Mouse (Mus musculus) midbrain, postnatal 0 days (tissue): ENCODE measurements around the gene Hmga1. TPM values are rescaled to one million over a fixed set of nuclear protein-coding genes. Genes with fewer than 3 reads are reported as not detected.
A peak's percentile ranks its signal among the peaks of the same experiment; 100 is the strongest.

Experiments
- ATAC-seq: fragments of 200-750 bp; cut with Nextera tagmentation; 2 replicates; pipeline ENCODE4 v1.8.0; 2017; ENCODE audit warnings: moderate number of reproducible peaks, mild to moderate bottlenecking, moderate TSS enrichment, moderate library complexity; ENCODE audit not compliant: low FRiP score
- DNase-seq: peaks from one replicate; pipeline ENCODE4 v3.0.0-alpha.2; 2015; ENCODE audit warnings: low spot score
- H3K27ac ChIP-seq: fragments of 300-500 bp; sonication (generic); 2 replicates; pipeline ENCODE4 v1.5.1; 2014; ENCODE audit warnings: low read depth, mild to moderate bottlenecking, low read length, mixed read lengths
- H3K27me3 ChIP-seq: fragments of 300-500 bp; sonication (generic); 2 replicates; pipeline ENCODE4 v1.6.1; 2014; ENCODE audit warnings: low read length, control low read depth, mixed read lengths; ENCODE audit not compliant: insufficient read depth
- H3K36me3 ChIP-seq: fragments of 300-500 bp; sonication (generic); 2 replicates; pipeline ENCODE4 v1.6.1; 2014; ENCODE audit warnings: low read length, control low read depth, mixed read lengths; ENCODE audit not compliant: insufficient read depth
- H3K4me1 ChIP-seq: fragments of 300-500 bp; sonication (generic); 2 replicates; pipeline ENCODE4 v1.6.1; 2014; ENCODE audit warnings: mild to moderate bottlenecking, control low read depth, antibody characterized with exemption, low read length, mixed read lengths; ENCODE audit not compliant: insufficient read depth
- H3K4me2 ChIP-seq: fragments of 300-500 bp; sonication (generic); 2 replicates; pipeline ENCODE4 v1.6.1; 2014; ENCODE audit warnings: low read depth, mild to moderate bottlenecking, low read length, mixed read lengths; ENCODE audit not compliant: poor library complexity, severe bottlenecking
- H3K4me3 ChIP-seq: fragments of 300-500 bp; sonication (generic); 2 replicates; pipeline ENCODE4 v1.5.1; 2014; ENCODE audit warnings: low read depth, mild to moderate bottlenecking, low read length, moderate library complexity
- H3K9ac ChIP-seq: fragments of 300-500 bp; sonication (generic); replicated peaks from 2 replicates; pipeline ENCODE4 v1.6.1; 2014; ENCODE audit warnings: mild to moderate bottlenecking, low read length, moderate library complexity, mixed read lengths; ENCODE audit not compliant: poor library complexity, severe bottlenecking
- H3K9me3 ChIP-seq: fragments of 300-500 bp; sonication (generic); 2 replicates; pipeline ENCODE4 v1.6.1; 2016; ENCODE audit warnings: low read length, control low read depth
- CTCF ChIP-seq: IDR thresholded peaks from 2 replicates; pipeline ENCODE4 v1.5.1; 2016; ENCODE audit warnings: antibody characterized with exemption, mild to moderate bottlenecking
- WGBS: fragments of 180-500 bp; shearing (Covaris S2); extraction: QIAGEN DNeasy Blood & Tissue Kit; methylation state at CpG from one replicate; pipeline ENCODE4 v1.1.7; 2014; 5-methylcytosine and 5-hydroxymethylcytosine counted together
- polyA plus RNA-seq: library from polyadenylated mRNA; unstranded; fragments of >200 nt; fragmentation: Nextera tagmentation; extraction: Ambion mirVana; gene quantifications from 2 replicates; pipeline ENCODE4 v1.2.1, GENCODE M21; 2015
- total RNA-seq: library from RNA; depleted of rRNA; stranded (reverse); fragments of >200 nt; gene quantifications from 2 replicates; pipeline ENCODE4 v1.2.3, GENCODE M21; 2014

Hmga1 gene
- total and polyA plus RNA-seq, 2 experiments from 2014 or later: 138 to 144 TPM

DNA sequence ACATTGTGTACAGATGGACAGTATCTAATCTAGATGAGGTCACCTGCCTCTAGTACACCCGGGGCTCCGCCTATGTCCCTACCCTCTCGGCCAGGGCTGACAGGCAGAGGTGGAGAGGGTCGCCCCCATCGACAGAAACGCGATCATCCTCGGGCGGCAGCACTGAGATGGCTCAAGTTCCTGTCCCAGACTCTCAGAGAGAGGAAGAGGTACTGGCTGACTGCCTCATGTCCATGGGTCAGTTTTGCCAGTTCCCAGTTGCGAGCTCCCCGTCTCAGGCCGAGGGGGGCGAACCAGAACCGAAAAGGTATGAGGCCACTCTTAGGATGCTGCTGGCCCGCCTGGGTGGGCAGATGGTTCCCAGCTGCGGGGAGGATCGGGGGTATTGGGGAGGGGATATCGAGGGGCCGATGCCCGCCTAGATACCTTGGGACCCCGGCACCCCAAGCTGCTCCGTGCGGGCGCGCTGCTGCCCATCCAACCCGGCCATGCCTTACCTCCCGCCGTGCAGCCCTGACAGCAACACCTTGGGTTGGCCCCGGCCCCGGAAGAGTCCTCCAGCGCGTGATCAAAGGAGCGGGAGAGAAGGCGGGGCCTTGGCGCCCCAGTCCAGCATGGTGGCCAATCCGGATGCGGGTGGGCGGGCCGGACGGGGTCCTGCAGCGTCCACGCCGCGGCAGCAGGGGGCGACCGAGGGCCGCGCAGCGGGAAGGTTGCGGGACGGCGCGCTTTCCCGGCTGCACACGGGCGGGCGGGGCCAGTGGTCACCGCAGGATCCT lies 9.1 kb downstream of the Hmga1 start, which contains the start of gene AI413582:
Gene AI413582, minus strand, starts transcription at position 594 of the 779 bp plus-strand sequence.
- peak within 1 kb of the TSS; percentile 72 for H3K27ac ChIP-seq
- peak within 1 kb of the TSS; percentile 79 for H3K9ac ChIP-seq
- peak within 1 kb of the TSS; percentile 85 for H3K4me2 ChIP-seq
- no peaks in the 10 kb centered on the region for H3K27me3 ChIP-seq
- under 1% methylated on average over 54 of the region's 58 CpGs for WGBS
- peak; percentile 91 for TF ChIP-seq CTCF
- peak within 1 kb of the TSS; percentile 68 for H3K4me3 ChIP-seq
- DNase-seq: peak; percentile 95
- H3K36me3 ChIP-seq: peaks cover 5% of the 10 kb centered on the region; the same call in 1 of the 2 replicates
- peaks cover 4% of the 10 kb centered on the region for H3K4me1 ChIP-seq
- no peaks in the 10 kb centered on the region for H3K9me3 ChIP-seq
- ATAC-seq: peak; percentile 93

DNA sequence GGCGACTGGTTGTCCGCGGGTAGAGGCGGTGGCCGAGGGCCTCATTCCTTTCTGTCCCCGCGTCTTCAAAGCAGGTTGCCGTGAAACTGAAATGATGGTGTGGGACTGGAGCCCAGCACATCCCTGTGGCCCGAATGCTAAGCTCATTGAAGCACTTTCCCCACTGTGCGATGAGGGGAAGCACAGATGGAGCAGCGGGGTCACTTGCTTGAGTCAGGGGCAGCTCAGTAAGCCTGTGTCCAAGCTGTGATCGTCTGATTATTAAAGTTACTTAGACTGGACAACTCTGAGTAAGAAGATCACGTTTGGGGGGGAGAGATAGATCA lies 9.6 kb downstream of the Hmga1 start:
- DNase-seq: no peak
- Histone ChIP-seq H3K27me3 (no peaks in the 10 kb centered on the region), H3K4me2 (peak overlapping the region; percentile 85), H3K27ac (peak overlapping the region; percentile 72), H3K9me3 (no peaks in the 10 kb centered on the region), H3K4me1 (peaks cover 4% of the 10 kb centered on the region), H3K4me3 (peak overlapping the region; percentile 68), H3K36me3 (peaks cover 5% of the 10 kb centered on the region; the same call in 1 of the 2 replicates), H3K9ac (peak overlapping the region; percentile 68)
- no peak for ATAC-seq
- TF ChIP-seq CTCF: no peak
- under 1% methylated on average over 13 of the region's 13 CpGs for WGBS

DNA sequence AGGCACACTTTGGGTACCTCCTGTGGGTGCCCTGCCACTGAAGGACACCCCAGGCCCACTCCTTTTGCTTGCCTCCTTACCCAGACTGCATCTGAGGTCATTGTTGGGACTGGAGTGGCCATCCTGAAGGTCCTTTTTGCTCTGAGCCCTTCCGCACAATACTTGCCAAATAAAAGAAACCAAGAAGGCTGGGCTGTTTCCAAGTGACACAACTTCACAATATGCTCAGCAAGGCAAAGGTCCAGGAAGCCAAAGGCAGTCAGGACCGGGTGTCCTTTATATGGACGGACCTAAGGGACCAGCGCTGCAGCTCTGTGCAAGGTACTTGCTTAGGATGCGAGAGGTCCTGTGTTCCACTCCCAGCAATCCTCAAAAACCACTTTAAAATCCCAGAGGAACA lies 11.9 kb downstream of the Hmga1 start:
- no peak overlapping the region for H3K4me2 ChIP-seq

DNA sequence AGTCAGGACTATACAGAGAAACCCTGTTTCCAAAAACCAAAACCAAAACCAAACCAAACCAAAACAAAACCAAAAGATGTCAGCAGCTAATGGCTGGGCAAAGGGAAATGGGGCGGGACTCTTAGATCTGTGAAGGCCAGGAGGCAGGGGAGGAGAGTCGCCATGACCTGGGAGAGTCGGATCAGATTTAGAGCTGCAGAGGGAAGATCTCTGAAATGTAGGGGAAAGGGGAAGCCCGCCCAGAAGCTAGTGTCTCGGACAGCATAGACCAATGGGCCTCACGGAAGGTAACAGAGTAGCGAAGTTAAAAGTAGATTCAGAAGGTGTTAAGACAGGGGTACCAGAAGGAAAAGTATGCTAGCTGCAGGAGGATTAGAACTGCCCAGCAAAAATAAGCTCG lies 15.0 kb downstream of the Hmga1 start:
- DNase-seq: no peak
- Histone ChIP-seq H3K9me3 (no peaks in the 10 kb centered on the region), H3K4me2 (no peak overlapping the region), H3K9ac (no peak overlapping the region), H3K27me3 (no peaks in the 10 kb centered on the region), H3K36me3 (no peaks in the 10 kb centered on the region; the same call in 1 of the 2 replicates), H3K4me1 (no peaks in the 10 kb centered on the region), H3K4me3 (no peak overlapping the region), H3K27ac (no peak overlapping the region)
- no peak for ATAC-seq
- WGBS: 73% methylated on average over 8 of the region's 8 CpGs
- no peak for TF ChIP-seq CTCF

More for the DNA sequence above, 11.9 kb downstream of the Hmga1 start:
- Histone ChIP-seq H3K4me1 (peaks cover 4% of the 10 kb centered on the region), H3K36me3 (no peaks in the 10 kb centered on the region), H3K27me3 (no peaks in the 10 kb centered on the region), H3K9ac (no peak overlapping the region), H3K9me3 (no peaks in the 10 kb centered on the region), H3K27ac (no peak overlapping the region), H3K4me3 (no peak overlapping the region)
- DNase-seq (no peak), ATAC-seq (no peak)
- WGBS: 85% methylated on average over 5 of the region's 5 CpGs
- no peak for TF ChIP-seq CTCF

DNA sequence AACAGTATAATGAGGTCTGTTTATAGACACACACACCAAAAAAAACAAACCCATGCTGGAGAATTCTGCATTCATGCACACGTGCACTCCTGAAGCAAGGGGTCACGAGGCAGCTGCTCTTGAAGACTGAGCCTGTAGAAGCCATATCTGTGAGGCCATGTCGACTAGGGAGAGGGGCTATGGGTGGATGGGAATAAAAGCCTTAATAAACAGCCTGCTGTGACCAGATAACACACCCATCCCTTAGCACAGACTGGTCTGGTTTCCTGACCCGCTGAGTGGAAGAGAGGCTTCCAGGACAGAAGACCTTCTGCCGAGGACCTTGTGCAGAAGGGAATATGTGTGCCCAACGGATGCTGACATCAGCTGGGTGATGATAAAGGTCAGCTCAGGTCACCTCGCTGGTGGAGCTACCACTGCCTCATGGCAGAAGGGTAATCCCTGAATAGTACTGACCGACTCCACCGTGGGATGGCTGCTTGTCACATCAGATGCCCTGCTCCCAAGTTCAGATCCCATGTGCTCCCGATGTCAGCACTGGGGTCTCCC lies 17.5 kb downstream of the Hmga1 start:
- H3K4me3 ChIP-seq: no peak overlapping the region
- ATAC-seq: no peak
- no peak for DNase-seq
- H3K9me3 ChIP-seq: no peaks in the 10 kb centered on the region
- no peak for TF ChIP-seq CTCF
- no peak overlapping the region for H3K9ac ChIP-seq
- no peaks in the 10 kb centered on the region for H3K27me3 ChIP-seq
- H3K36me3 ChIP-seq: peaks cover 9% of the 10 kb centered on the region
- H3K27ac ChIP-seq: no peak overlapping the region
- no peaks in the 10 kb centered on the region for H3K4me1 ChIP-seq
- WGBS: 86% methylated on average over 10 of the region's 10 CpGs
- no peak overlapping the region for H3K4me2 ChIP-seq

DNA sequence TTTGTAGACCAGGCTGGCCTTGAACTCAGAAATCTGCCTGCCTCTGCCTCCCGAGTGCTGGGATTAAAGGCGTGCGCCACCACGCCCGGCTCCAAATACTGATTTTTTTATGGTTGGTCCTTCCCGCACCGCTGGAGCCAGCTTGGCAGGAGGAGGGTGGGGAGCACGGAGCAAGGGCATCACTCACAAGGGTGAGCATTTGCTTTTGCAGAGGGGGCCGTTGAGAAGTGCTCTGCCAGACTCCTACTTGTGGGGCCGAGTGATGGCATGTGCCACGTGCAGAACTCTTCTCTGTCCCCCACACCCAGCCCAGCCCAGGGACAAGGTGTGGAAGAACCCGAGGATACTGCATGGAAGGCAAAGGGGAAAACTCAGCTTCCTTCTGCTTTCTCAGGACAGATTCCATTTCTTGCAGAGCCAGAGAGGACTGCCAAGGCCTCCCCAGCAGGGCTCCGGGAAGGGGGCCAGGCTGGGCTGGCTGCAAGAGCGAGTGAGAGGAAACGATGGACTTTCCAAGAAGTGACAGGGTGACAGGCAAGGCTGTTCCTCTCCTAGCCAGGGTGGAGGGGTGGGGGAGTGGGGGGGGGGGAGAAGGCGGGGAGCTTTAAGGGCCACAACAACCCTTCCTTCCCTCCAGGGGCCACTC lies 18.3 kb downstream of the Hmga1 start:
- 86% methylated on average over 15 of the region's 16 CpGs for WGBS
- H3K27ac ChIP-seq: no peak overlapping the region
- no peak overlapping the region for H3K9ac ChIP-seq
- DNase-seq: peak; percentile 85
- H3K27me3 ChIP-seq: no peaks in the 10 kb centered on the region
- peak; percentile 60; the same call in 1 of the 2 replicates for ATAC-seq
- no peaks in the 10 kb centered on the region for H3K4me1 ChIP-seq
- no peak overlapping the region for H3K4me3 ChIP-seq
- H3K36me3 ChIP-seq: peaks cover 13% of the 10 kb centered on the region
- TF ChIP-seq CTCF: no peak
- H3K4me2 ChIP-seq: no peak overlapping the region
- no peaks in the 10 kb centered on the region for H3K9me3 ChIP-seq
